22 mouse cellular contexts compared by ENCODE assay signal in the genomic region with DNA sequence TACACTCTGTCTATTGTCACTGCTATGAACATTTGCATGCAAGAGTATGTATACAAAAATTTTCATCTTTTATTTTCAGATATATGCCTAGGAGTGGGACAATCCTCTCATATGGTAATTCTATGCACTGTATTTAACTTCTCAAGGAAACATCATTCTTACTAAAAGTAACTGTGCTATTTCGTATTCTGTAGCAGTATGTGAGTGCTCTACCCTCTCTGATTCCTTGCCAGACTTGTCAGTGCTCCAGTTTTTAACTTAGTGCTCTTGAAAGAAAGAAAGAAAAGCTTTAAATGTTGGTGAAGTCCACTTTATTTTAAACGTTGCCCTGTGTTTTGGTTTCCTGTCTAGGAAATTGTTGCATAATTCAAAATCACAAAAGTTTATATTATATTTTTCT.
"Had no signal": no experiment of that assay in that cellular context is flagged by ENCODE, and none has a peak within 500 bp of the region (broad histone marks: within the 10 kb centered on the region; RNA-seq: fewer than 3 reads in every experiment).

No protein-coding gene starts in this region.

- ATAC-seq: hindbrain, embryonic 16.5 days; hindbrain, postnatal 0 days; inflammation-experienced regulatory T-cells, adult 6 months; intestine, embryonic 15.5 days; intestine, embryonic 16.5 days; intestine, postnatal 0 days had no signal

- DNase-seq: heart, postnatal 10 days; heart, postnatal 14 days; heart, postnatal 36 days; heart, postnatal 4 days; kidney, adult 11 months; kidney, adult 18-20 months; kidney, adult 2 months; kidney, adult 8-10 months; kidney, adult 9 months; kidney, postnatal 10 days; kidney, postnatal 14 days; kidney, postnatal 25 days; kidney, postnatal 36 days; kidney, postnatal 4 days; layer of hippocampus, adult 9-11 months; layer of hippocampus, postnatal 36 days had no signal
